Mouse (Mus musculus) MEL (cell line): ENCODE data around the gene Tmem104. TPM values are rescaled to one million over a fixed set of nuclear protein-coding genes. Genes with fewer than 3 reads are reported as not detected.

Experiments used
- DNase-seq: peaks from one replicate; pipeline ENCODE4 v3.0.0; 2011; ENCODE audit warnings: low read depth, low spot score
- H3K27ac ChIP-seq: 2 replicates; pipeline ENCODE4 v1.5.1; 2012; ENCODE audit warnings: low read depth, mild to moderate bottlenecking, control low read depth, low read length, moderate library complexity; ENCODE audit not compliant: control insufficient read depth
- H3K27me3 ChIP-seq, 2 experiments: fragments of 150-350 bp in 1 of 2; sonication (generic) in 1 of 2; 2 replicates each; pipeline ENCODE4 v1.6.1; 2012; ENCODE audit warnings: low read length in 2 of 2, mild to moderate bottlenecking in 2 of 2, improper control_type of control experiment in 1 of 2, moderate library complexity in 1 of 2; ENCODE audit not compliant: insufficient read depth in 2 of 2, control insufficient read depth in 1 of 2
- H3K36me3 ChIP-seq, 2 experiments: 2 replicates each; pipeline ENCODE4 v1.6.1; 2012 to 2014; ENCODE audit warnings: low read length in 2 of 2, improper control_type of control experiment in 1 of 2, inconsistent platforms in 1 of 2, mild to moderate bottlenecking in 1 of 2; ENCODE audit not compliant: insufficient read depth in 2 of 2, control insufficient read depth in 1 of 2
- H3K4me1 ChIP-seq, 2 experiments: fragments of 150-350 bp in 1 of 2; sonication (generic) in 1 of 2; 2 replicates each; pipeline ENCODE4 v1.6.1; 2012; ENCODE audit warnings: low read length in 2 of 2, improper control_type of control experiment in 1 of 2, mild to moderate bottlenecking in 1 of 2; ENCODE audit not compliant: insufficient read depth in 2 of 2, control insufficient read depth in 1 of 2
- H3K4me3 ChIP-seq, 2 experiments: fragments of 150-350 bp in 1 of 2; sonication (generic) in 1 of 2; 2 replicates each; pipeline ENCODE4 v1.5.1; 2012; ENCODE audit warnings: low read depth in 2 of 2, low read length in 2 of 2, mild to moderate bottlenecking in 2 of 2, moderate library complexity in 2 of 2, control low read depth in 1 of 2, improper control_type of control experiment in 1 of 2; ENCODE audit not compliant: control insufficient read depth in 1 of 2, insufficient read depth in 1 of 2
- H3K79me2 ChIP-seq: 2 replicates; pipeline ENCODE4 v1.6.1; 2012; ENCODE audit warnings: mild to moderate bottlenecking, low read length, moderate library complexity; ENCODE audit not compliant: control insufficient read depth, poor library complexity, insufficient read depth
- H3K9ac ChIP-seq: 2 replicates; pipeline ENCODE4 v1.6.1; 2012; ENCODE audit warnings: low read depth, mild to moderate bottlenecking, control low read depth, low read length, moderate library complexity; ENCODE audit not compliant: control insufficient read depth, poor library complexity, severe bottlenecking
- H3K9me3 ChIP-seq: fragments of 150-350 bp; sonication (generic); replicated peaks from 2 replicates; pipeline ENCODE4 v1.6.1; 2012; ENCODE audit warnings: mild to moderate bottlenecking, low read length, improper control_type of control experiment, moderate library complexity; ENCODE audit not compliant: insufficient read depth
- BHLHE40 ChIP-seq: IDR thresholded peaks from 2 replicates; pipeline ENCODE4 v1.6.1; 2012; ENCODE audit warnings: low read depth, mild to moderate bottlenecking, inconsistent platforms, low read length, improper control_type of control experiment, borderline replicate concordance
- E2F4 ChIP-seq: IDR thresholded peaks from 2 replicates; pipeline ENCODE4 v1.6.1; 2011; ENCODE audit warnings: low read depth, low read length, improper control_type of control experiment, borderline replicate concordance
- ELF1 ChIP-seq: IDR thresholded peaks from 2 replicates; pipeline ENCODE4 v1.6.1; 2014; ENCODE audit warnings: low read depth, mild to moderate bottlenecking, inconsistent platforms, low read length, improper control_type of control experiment, moderate library complexity
- GABPA ChIP-seq: IDR thresholded peaks from 2 replicates; pipeline ENCODE4 v1.6.1; 2012; ENCODE audit warnings: low read depth, mild to moderate bottlenecking, inconsistent platforms, low read length, improper control_type of control experiment, moderate library complexity
- GATA1 ChIP-seq: IDR thresholded peaks from 2 replicates; pipeline ENCODE4 v1.6.1; 2011; ENCODE audit warnings: low read depth, low read length, improper control_type of control experiment
- MAFK ChIP-seq: IDR thresholded peaks from 2 replicates; pipeline ENCODE4 v1.6.1; 2011; ENCODE audit warnings: low read depth, mild to moderate bottlenecking, low read length, improper control_type of control experiment, borderline replicate concordance
- NELFE ChIP-seq: IDR thresholded peaks from 2 replicates; pipeline ENCODE4 v1.6.1; 2011; ENCODE audit warnings: low read depth, low read length, improper control_type of control experiment
- POLR2A ChIP-seq, 2 experiments: IDR thresholded peaks; 2 replicates each; pipeline ENCODE4 v1.6.1; 2011 to 2012; ENCODE audit warnings: low read length in 2 of 2, mild to moderate bottlenecking in 2 of 2, control low read depth in 1 of 2, improper control_type of control experiment in 1 of 2, low read depth in 1 of 2, moderate library complexity in 1 of 2; ENCODE audit not compliant: control insufficient read depth in 1 of 2, insufficient read depth in 1 of 2, poor library complexity in 1 of 2
- POLR2AphosphoS2 ChIP-seq: IDR thresholded peaks from 2 replicates; pipeline ENCODE4 v1.6.1; 2011; ENCODE audit warnings: low read length, improper control_type of control experiment
- POLR2AphosphoS5 ChIP-seq: IDR thresholded peaks from 2 replicates; pipeline ENCODE4 v1.6.1; 2012; ENCODE audit warnings: low read depth, borderline replicate concordance, mild to moderate bottlenecking, inconsistent platforms, low read length, moderate library complexity, mixed read lengths
- RCOR1 ChIP-seq: IDR thresholded peaks from 2 replicates; pipeline ENCODE4 v1.6.1; 2012; ENCODE audit warnings: low read depth, mild to moderate bottlenecking, inconsistent platforms, low read length, improper control_type of control experiment
- SMC3 ChIP-seq: IDR thresholded peaks from 2 replicates; pipeline ENCODE4 v1.6.1; 2011; ENCODE audit warnings: low read depth, low read length, improper control_type of control experiment
- TBP ChIP-seq: IDR thresholded peaks from 2 replicates; pipeline ENCODE4 v1.8.0; 2011; ENCODE audit warnings: low read depth, low read length, improper control_type of control experiment
- TCF12 ChIP-seq: IDR thresholded peaks from 2 replicates; pipeline ENCODE4 v1.6.1; 2014; ENCODE audit warnings: low read depth, mild to moderate bottlenecking, inconsistent platforms, low read length, improper control_type of control experiment, moderate library complexity
- ZKSCAN1 ChIP-seq: IDR thresholded peaks from 2 replicates; pipeline ENCODE4 v1.6.1; 2012; ENCODE audit warnings: low read depth, mild to moderate bottlenecking, inconsistent platforms, low read length, improper control_type of control experiment, moderate library complexity
- ZMIZ1 ChIP-seq: IDR thresholded peaks from 2 replicates; pipeline ENCODE4 v1.6.1; 2012; ENCODE audit warnings: low read depth, mild to moderate bottlenecking, inconsistent platforms, low read length, improper control_type of control experiment, moderate library complexity
- ZNF384 ChIP-seq: IDR thresholded peaks from 2 replicates; pipeline ENCODE4 v1.6.1; 2012; ENCODE audit warnings: low read depth, mild to moderate bottlenecking, inconsistent platforms, low read length, improper control_type of control experiment
- polyA plus RNA-seq, 2 experiments: library from polyadenylated mRNA; stranded (reverse) in 1 of 2; unstranded in 1 of 2; fragments of >175 nt in 1 of 2; fragments of >200 nt in 1 of 2; gene quantifications; 2 replicates each; pipeline versions ENCODE4 v1.2.1 to v1.2.4; 2012; ENCODE audit warnings: low replicate concordance in 2 of 2, low read depth in 1 of 2; ENCODE audit not compliant: insufficient read length in 2 of 2, insufficient read depth in 1 of 2, missing spikeins in 1 of 2
- total RNA-seq: library from RNA; depleted of rRNA; stranded (reverse); fragments of 300-350 nt; gene quantifications from 2 replicates; pipeline ENCODE4 v1.2.3, GENCODE M21; 2012

Gene Tmem104
- total and polyA plus RNA-seq, 3 experiments, result 21.9 to 24.8 TPM; not detected in 1

DNA sequence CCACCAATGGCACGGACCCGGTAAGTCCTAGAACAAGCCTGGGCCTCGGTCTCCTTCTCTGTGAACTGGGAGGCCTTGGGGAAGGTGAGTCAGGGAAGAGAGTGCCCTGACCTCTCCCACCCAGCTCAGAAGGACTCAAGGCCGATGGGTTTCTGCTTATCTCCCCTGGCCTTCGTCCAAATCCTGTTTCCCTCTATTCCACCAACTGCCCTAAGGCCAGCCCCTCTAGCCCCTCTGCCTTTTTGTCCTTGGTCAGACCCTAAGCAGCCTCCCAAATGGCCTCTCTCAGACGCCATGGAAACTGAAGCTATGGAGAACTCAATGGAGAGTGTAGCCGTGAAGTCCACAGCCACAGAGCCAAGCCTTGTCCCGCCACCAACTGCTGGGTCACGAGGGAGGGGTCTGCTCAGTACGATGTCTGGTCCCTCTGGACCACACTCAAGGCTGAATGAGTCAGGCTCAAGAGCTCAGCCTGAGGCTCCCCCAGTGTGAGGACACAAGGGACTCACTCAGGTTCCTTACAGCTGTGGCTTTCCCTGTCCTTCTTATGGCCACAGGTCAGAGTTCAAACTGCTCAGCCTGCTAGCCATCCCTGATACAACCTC is 85.7 kb downstream of the Tmem104 start:
- Histone ChIP-seq H3K4me3 (no peak overlapping the region), H3K4me1 (peaks cover 5 to 15% of the 10 kb centered on the region in 2 experiments), H3K36me3 (peaks cover 0 to 11% of the 10 kb centered on the region in 2 experiments; a peak in 3 of 4 replicates), H3K27me3 (no peaks in the 10 kb centered on the region), H3K27ac (no peak overlapping the region), H3K9ac (no peak overlapping the region), H3K9me3 (no peaks in the 10 kb centered on the region), H3K79me2 (peaks cover 6% of the 10 kb centered on the region; the same call in 1 of the 2 replicates)
- no peak for DNase-seq
- TF ChIP-seq GATA1 (no peak), GABPA (no peak), ZKSCAN1 (no peak), ZNF384 (no peak)

DNA sequence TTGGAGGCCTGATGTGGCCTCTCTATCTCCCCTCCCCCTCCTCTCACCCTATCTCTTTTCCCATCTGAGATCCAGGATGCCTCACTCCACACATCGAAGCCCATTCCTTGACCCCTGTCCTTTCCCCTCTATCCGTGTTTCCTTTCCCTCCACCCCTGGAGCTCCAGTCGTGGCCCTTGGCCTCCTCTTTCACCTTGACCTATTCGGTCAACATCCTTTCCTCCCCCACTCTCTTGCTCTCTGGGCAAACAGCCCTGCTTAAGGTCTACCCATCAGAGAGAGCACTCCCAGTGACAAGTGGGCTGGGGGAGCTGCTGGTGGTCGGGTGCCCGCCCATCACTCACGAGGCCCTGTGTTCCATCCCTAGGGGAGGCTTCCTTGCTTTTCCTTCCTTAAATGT is 86.4 kb downstream of the Tmem104 start:
- no peak overlapping the region for H3K27ac ChIP-seq
- H3K27me3 ChIP-seq, result no peaks in the 10 kb centered on the region
- peaks cover 0 to 16% of the 10 kb centered on the region in 2 experiments; a peak in 3 of 4 replicates for H3K36me3 ChIP-seq
- H3K9ac ChIP-seq, result no peak overlapping the region
- H3K9me3 ChIP-seq, result no peaks in the 10 kb centered on the region
- H3K4me1 ChIP-seq, result peaks cover 7 to 20% of the 10 kb centered on the region in 2 experiments
- no peak overlapping the region for H3K4me3 ChIP-seq
- H3K79me2 ChIP-seq, result peaks cover 6% of the 10 kb centered on the region; the same call in 1 of the 2 replicates
- TF ChIP-seq RCOR1, result no peak
- TF ChIP-seq MAFK, result no peak
- no peak for TF ChIP-seq ZMIZ1
- no peak for TF ChIP-seq TBP
- TF ChIP-seq TCF12, result no peak
- no peak for TF ChIP-seq E2F4
- TF ChIP-seq ELF1, result no peak
- no peak for TF ChIP-seq NELFE
- no peak for TF ChIP-seq POLR2AphosphoS5
- TF ChIP-seq SMC3, result no peak
- no peak for DNase-seq

DNA sequence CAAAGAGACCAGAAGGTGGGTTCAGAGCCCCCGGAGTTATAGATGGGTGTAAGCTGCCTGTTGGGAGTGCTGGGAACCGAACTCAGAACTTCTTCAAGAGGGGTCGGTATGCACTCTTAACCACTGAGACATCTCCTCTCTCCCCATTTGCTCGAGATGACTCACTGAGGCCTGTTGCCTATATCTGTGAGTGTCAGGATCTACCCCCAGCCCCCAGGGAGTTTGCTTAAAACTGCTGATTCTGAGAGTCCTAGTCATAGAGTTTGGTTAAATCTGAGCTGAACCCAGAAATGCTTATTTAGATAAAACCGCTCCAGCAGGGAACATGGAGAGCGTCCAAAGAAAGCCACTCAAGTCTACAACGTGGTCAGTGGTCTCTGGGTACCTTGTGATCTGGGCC is 86.9 kb downstream of the Tmem104 start:
- H3K9me3 ChIP-seq, result no peaks in the 10 kb centered on the region
- no peak for DNase-seq
- H3K27me3 ChIP-seq, result no peaks in the 10 kb centered on the region
- H3K9ac ChIP-seq, result no peak overlapping the region
- peaks cover 6% of the 10 kb centered on the region; the same call in 1 of the 2 replicates for H3K79me2 ChIP-seq
- H3K27ac ChIP-seq, result no peak overlapping the region
- H3K4me3 ChIP-seq, result no peak overlapping the region
- no peak for TF ChIP-seq SMC3
- TF ChIP-seq BHLHE40, result no peak
- no peak for TF ChIP-seq POLR2AphosphoS2
- no peak for TF ChIP-seq POLR2A (IDR thresholded peaks at IDR 0.05; ENCODE audit: control insufficient read depth in 1 of 2, insufficient read depth in 1 of 2, low read depth in 1 of 2, low read length in 2 of 2, poor library complexity in 1 of 2)
- peaks cover 0 to 16% of the 10 kb centered on the region in 2 experiments; a peak in 3 of 4 replicates for H3K36me3 ChIP-seq
- H3K4me1 ChIP-seq, result peaks cover 7 to 20% of the 10 kb centered on the region in 2 experiments
